7 mouse cellular contexts compared by ENCODE assay signal in the genomic region with DNA sequence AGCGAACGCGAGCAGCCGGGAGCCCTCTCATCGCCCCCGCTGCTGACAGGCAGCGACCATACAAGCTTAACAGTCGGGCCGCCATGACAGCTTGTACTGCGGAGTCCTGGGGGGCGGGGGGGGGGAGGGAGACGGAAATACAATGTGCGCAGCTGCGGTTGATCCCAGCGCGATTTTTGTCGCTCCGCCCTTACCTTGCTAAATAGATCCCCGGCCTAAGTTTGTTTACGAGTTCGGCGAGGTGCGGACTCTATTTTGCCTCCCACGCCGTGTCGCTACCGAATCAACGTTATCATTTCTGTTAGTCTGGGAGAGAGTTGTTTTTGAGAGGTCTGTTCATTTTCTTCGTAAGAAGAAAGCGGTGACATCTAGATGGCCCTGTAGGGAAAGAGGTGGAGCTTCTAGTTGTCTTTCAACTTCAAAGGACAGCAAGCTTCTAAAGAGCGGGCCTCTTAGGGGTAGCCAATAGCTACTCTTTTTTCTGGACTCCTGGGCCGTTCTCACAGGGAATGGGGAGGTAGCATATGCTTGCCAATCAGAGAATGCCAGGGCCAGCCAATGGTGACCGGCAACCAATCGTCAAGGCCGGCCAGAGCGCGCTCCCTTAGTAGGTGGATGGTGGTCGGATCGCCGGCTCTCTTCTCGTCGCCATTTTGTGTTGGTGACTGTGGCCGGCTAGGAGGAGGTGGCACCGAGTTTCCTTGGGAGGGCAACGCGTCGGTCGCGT. TPM values are rescaled to one million over a fixed set of nuclear protein-coding genes. Genes with fewer than 3 reads are reported as not detected.
DNase-seq lines count a peak whose midpoint lies in the region; ATAC-seq lines count a peak whose summit lies in the region.

Gene Rbm10 (plus strand): TSS at position 328 of the 727 bp plus-strand sequence.
Gene Ndufb11 (minus strand): TSS at position 444 of the 727 bp plus-strand sequence.

- DNase-seq in adrenal gland, adult 18-20 months (ENCODE audit: low spot score in 2 of 2), result peak; percentile 53 to 65
- DNase-seq in embryo, embryonic 10.5 days (ENCODE audit: low spot score), result peak; percentile 85
- DNase-seq in gastrocnemius, postnatal 14 days, result peak; percentile 79
- peak; percentile 83 to 89 for DNase-seq in left cerebral cortex, postnatal 10 days (ENCODE audit: extremely low spot score in 1 of 2, low spot score in 2 of 2)
- DNase-seq in right cerebral cortex, postnatal 25 days, result peak; percentile 78

- peak; percentile 93 for ATAC-seq in inflammation-experienced regulatory T-cells, adult 6 months
- ATAC-seq in megakaryocyte-erythroid progenitor cell, adult 5-6 weeks (replicated peaks; ENCODE audit: low FRiP score, low TSS enrichment, poor library complexity, severe bottlenecking), result peak; percentile 97

- intact Hi-C loops in gastrocnemius, postnatal 14 days (cut with DNase I; ENCODE audit: low total_unique reads), result no loop called here
- intact Hi-C loops in left cerebral cortex, postnatal 10 days (cut with DNase I), result no loop called here

RNA-seq across cellular contexts. Expression of gene Rbm10, which starts in this region (rescaled TPM):
- total RNA-seq in adrenal gland, adult 18-20 months (2021), result 10 to 100 TPM; 37.6 to 38.5 TPM
- 10 to 100 TPM; 13.4 to 14.3 TPM for total RNA-seq in gastrocnemius, postnatal 14 days (2021)
- polyA plus RNA-seq in inflammation-experienced regulatory T-cells, adult 6 months (2017; shearing (Covaris generic)), result 10 to 100 TPM; 38.3 to 45.6 (median 42.8) TPM
- total RNA-seq in left cerebral cortex, postnatal 10 days (2021), result 10 to 100 TPM; 32.6 to 34.4 TPM
- 45.7 and 53.3 TPM in 2 replicates for total RNA-seq in megakaryocyte-erythroid progenitor cell, adult 5-6 weeks (2014; fragmentation: Nextera tagmentation)
- 82.8 and 85.8 TPM in 2 replicates for total RNA-seq in megakaryocyte-erythroid progenitor cell, adult 5-6 weeks (2017)

RNA-seq across cellular contexts. Expression of gene Ndufb11, which starts in this region (rescaled TPM):
- total RNA-seq in adrenal gland, adult 18-20 months (2021), result 100 to 1,000 TPM; 330 to 353 TPM
- total RNA-seq in gastrocnemius, postnatal 14 days (2021), result 100 to 1,000 TPM; 322 to 386 TPM
- polyA plus RNA-seq in inflammation-experienced regulatory T-cells, adult 6 months (2017; shearing (Covaris generic)), result 100 to 1,000 TPM; 246 to 261 (median 246) TPM
- 100 to 1,000 TPM; 151 to 160 TPM for total RNA-seq in left cerebral cortex, postnatal 10 days (2021)
- 119 and 157 TPM in 2 replicates for total RNA-seq in megakaryocyte-erythroid progenitor cell, adult 5-6 weeks (2014; fragmentation: Nextera tagmentation)
- total RNA-seq in megakaryocyte-erythroid progenitor cell, adult 5-6 weeks (2017), result 53.5 and 68.7 TPM in 2 replicates

Comparison
In these comparisons a context has a peak if more than half of its experiments do, and no peak if none do; other contexts are left out.
1. Peak in every context shown above with its lines: DNase-seq and ATAC-seq.